Mouse (Mus musculus): ENCODE data around the gene Oxsr1. TPM values are rescaled to one million over a fixed set of nuclear protein-coding genes. Genes with fewer than 3 reads are reported as not detected.
"Not testable (repeated sequence)": the region's sequence is repeated elsewhere in the genome, so short reads cannot be mapped to it uniquely, and the experiment has no call there.

Oxsr1 gene
- total RNA-seq, 2 experiments from 2014 or later = 65.3 to 67.3 TPM

DNA sequence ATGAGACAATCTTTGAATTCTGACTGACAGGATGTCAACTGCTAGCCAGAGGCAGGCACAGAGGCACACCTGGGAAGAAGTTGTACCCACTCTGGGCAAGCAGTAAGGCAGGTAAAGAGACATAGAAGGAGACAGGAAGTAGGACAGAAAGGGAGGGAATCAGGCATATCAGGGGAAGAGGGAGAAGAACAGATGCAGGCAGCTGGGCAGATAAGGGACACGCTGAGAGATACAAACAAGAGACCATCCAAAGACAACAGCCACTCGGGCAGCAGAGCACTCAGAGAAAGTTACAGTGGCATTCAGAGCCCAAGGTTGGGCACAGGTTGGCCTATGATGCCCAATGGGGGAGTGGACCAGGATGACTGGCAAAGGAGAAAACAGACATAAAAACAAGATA lies 91.4 kb downstream of the Oxsr1 start:
- no peak for DNase-seq (ENCODE audit: low spot score)

GRCm38 (mm10) chr9:119220249-119220648 lies 102.0 kb downstream of the Oxsr1 start:
- DNase-seq (ENCODE audit: low spot score) = no peak

DNA sequence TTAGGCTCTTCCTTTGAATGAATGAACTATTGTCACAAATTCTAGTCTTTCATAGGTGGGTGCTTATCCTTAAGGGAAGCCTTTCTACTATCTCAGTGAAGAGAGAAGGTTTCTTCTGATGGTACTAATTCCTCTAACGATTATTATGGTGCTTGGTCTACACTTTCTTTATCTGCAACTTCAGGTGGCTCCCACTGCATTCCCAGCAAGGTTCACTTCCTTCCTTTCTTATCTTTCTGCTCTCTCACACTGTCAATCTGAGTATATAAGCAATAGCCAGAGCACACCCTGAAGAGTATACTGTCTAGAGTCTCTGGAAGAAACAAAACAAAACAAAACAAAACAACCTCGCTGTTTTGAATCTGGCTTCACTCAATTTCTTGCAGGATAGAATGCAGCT lies 102.6 kb downstream of the Oxsr1 start:
- DNase-seq (ENCODE audit: low spot score) = no peak

- not testable (repeated sequence) for DNase-seq (ENCODE audit: low spot score)
Observed at GRCm38 (mm10) chr9:119215341-119215740, 106.9 kb downstream of the Oxsr1 start.

DNA sequence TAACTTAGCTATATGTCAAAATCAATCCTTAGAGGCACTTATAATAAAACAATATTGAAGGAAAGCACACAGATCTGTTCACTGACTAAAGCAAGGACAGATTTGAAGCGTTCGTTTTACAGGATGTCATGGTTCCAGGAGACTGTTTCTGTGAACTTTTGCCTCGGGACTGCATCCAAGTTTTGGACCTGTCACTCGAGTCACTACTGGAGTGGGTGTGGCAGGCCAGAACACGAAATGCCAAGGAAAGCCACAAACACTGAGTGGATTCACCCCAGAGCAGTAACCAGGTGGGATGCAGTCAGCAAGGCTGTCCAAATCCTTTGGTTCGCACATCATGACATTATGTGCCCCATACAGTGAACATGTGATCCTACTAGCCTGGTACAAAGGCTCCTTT lies 107.6 kb downstream of the Oxsr1 start:
- DNase-seq (ENCODE audit: low spot score) = no peak

- no peak for DNase-seq (ENCODE audit: low spot score)
Observed at GRCm38 (mm10) chr9:119212996-119213395, 109.2 kb downstream of the Oxsr1 start.

GRCm38 (mm10) chr9:119208998-119209397 lies 113.2 kb downstream of the Oxsr1 start, which contains the start of gene Slc22a13:
TSS of gene Slc22a13 (minus strand) at chr9:119209098.
- no peak for DNase-seq (ENCODE audit: low spot score)

GRCm38 (mm10) chr9:119207113-119207512 lies 115.1 kb downstream of the Oxsr1 start:
- no peak for DNase-seq (ENCODE audit: low spot score)

DNA sequence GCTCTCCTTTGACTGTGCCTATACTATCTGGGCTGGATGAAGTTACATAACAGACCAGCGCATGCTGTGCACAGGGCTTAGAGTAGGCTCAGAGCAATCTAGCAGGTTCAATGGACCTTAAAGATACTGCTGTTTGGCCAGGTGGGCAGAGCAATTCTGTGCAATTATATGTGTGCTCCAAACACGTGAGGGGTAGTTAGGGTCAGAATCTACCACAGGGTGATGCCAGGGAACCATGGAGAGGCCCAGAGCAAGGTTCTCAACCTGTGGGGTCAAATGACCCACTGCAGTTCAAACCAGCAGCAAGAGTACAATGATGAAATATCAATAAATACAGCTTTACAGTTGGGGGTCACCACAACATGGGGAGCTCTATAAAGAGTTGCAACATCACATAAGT lies 115.6 kb downstream of the Oxsr1 start:
- no peak for DNase-seq (ENCODE audit: low spot score)

DNA sequence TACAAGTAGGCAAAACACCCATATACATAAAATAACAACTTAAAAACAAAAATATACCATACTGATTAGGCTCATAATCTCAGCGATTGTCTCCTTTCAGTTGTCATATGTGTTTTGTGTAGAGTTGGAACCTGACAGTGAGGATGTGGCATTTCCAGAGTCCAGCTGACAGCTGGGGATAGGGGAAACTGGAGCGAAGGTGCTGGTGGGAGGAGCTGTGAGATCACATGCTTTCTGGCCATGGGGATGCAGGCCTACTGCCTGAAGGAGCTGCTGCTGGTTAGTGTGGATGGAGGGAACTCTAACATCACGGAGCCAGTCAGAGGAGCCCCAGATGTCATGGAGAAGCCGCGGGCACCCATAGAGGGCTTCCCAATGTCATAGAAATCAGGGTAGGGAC lies 116.5 kb downstream of the Oxsr1 start:
- no peak for DNase-seq (ENCODE audit: low spot score)

- no peak for DNase-seq (ENCODE audit: low spot score)
Observed at GRCm38 (mm10) chr9:119203617-119204016, 118.6 kb downstream of the Oxsr1 start.

GRCm38 (mm10) chr9:119201653-119202052 lies 120.6 kb downstream of the Oxsr1 start:
- DNase-seq (ENCODE audit: low spot score) = no peak

DNA sequence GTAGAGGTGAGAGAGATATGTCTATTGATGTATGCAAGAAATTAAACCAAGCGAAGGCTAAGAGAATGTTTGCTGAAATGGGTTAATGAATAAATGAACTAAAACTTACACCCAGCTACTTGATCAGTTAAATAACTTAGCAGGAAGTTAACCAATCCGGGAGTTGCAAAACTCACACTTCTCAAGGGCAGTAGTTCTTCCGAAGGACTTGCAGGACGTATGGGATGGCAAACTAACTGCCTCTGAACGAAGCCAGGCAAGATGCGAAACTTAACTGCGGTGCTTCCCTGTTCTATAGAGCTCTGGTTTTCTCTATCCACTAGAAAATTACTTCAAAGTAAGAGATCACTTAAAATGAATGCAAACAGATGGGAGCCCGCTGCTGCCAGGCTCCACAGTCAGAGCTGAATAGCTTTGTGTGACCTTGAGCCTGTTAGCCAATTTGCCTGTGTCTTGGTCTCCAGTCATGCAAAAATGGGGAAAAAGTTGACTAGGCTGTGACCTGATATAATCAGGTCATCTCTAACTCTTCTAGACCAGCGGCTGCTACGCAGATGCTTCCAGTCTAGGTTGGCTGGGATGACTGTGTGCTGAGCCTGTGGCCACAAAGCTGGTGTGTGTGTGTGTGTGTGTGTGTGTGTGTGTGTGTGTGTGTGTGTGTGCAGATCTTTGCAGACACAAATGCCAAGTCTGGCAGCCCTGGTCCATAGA lies 122.9 kb downstream of the Oxsr1 start:
- DNase-seq (ENCODE audit: low spot score) = no peak

DNA sequence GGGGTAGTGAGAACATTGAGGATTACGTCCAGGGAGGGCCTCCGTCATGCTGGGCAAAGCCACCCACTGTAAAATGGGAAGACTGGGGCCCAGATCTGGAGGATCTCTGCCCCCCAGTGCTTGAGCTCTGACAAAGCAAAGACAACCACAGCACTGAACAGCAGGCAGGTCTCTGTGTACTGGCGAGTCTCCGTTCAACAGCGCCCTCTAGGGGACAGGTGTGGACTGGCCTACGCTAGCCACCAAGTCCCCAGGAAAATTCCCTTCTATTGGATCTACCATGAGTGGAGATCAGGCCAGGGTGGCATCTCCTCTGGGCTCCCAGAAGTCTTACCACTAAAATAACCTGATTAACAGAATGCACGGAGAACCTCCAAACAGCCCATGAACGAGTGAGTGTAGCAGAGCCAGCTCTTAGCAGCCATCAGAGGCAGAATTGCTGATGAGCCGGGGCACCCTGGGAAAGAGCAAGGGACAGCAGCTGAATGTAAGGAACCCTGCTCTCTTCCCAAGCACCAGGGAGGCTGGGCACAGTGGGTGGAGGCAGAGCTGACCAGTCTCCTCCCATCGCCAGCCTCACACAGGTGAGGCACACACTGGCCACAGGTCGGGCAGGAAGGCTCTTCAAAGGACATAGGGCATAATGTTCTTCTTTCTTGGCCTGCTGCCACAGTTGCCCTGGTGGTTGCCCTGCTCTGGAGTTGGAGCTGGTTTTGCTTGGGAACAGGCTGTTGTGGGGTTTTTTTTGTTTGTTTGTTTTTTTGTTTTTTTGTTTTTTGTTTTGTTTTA lies 129.8 kb downstream of the Oxsr1 start:
- DNase-seq (ENCODE audit: low spot score) = peak; percentile 13

Other genes with a start within 250 kb of the Oxsr1 start
- 1 to 10 TPM; 5.5 to 6.3 TPM for gene Plcd1, start 228.9 kb downstream of the Oxsr1 start, total RNA-seq (2021)
- gene Dlec1, start 219.9 kb downstream of the Oxsr1 start, total RNA-seq (2021) = not detected
- gene Acaa1b, start 165.3 kb downstream of the Oxsr1 start, total RNA-seq (2021) = 1 to 10 TPM; 1.2 to 1.5 TPM
- not detected for gene Gm47289, start 163.3 kb downstream of the Oxsr1 start, total RNA-seq (2021)
- gene Slc22a13, start 113.3 kb downstream of the Oxsr1 start, total RNA-seq (2021) = not detected
- gene Acaa1a, start 17.2 kb upstream of the Oxsr1 start, total RNA-seq (2021) = 10 to 100 TPM; 35.4 to 35.6 TPM
- gene Myd88, start 19.0 kb upstream of the Oxsr1 start, total RNA-seq (2021) = 1 to 10 TPM; 4.8 to 6.6 TPM
- gene Xylb, start 35.0 kb upstream of the Oxsr1 start, total RNA-seq (2021) = under 1 TPM; 0.09 to 0.38 TPM
- not detected for gene Slc22a14, start 43.1 kb upstream of the Oxsr1 start, total RNA-seq (2021)
- gene Acvr2b, start 79.7 kb upstream of the Oxsr1 start, total RNA-seq (2021) = 10 to 100 TPM; 12.4 to 14.1 TPM
- 1 to 10 TPM; 1.6 TPM for gene Exog, start 122.5 kb upstream of the Oxsr1 start, total RNA-seq (2021)